Mouse (Mus musculus) olfactory bulb, adult 2 months (tissue): ENCODE data around the gene Tpcn1.

ENCODE experiments used
- CTCF ChIP-seq: fragments of 200-500 bp; IDR thresholded peaks from 2 replicates; pipeline ENCODE4 v1.5.1; 2012; ENCODE audit warnings: low read depth, mild to moderate bottlenecking, low read length, moderate library complexity; ENCODE audit not compliant: insufficient read depth
- POLR2A ChIP-seq: fragments of 200-500 bp; IDR thresholded peaks from 2 replicates; pipeline ENCODE4 v1.6.1; 2012; ENCODE audit warnings: mild to moderate bottlenecking, low read depth, low read length, moderate library complexity; ENCODE audit not compliant: insufficient read depth

DNA sequence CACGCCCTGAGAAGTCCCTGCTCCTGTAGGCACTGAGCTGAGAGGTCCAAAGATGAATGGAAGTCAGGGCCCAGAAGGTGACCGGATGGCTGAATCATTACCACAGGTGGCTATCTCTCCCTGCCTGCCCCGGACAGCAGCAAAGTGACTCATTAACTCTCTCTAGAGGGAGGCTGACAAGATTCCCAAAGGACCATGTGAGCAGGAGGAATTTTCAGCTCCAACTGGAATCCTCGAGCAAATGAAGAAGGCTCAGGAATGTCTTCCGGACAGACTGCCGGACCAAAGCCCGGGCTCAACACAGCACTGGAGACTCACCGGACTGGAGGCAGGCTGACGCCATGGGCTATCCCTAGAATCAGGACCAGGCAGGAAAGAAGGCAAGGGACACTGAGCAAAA lies 6.5 kb downstream of the Tpcn1 start:
- TF ChIP-seq CTCF: no peak
- no peak for TF ChIP-seq POLR2A
